Mouse (Mus musculus): Measurements from ENCODE around the gene Ly6g6d.
A peak's percentile ranks its signal among the peaks of the same experiment; 100 is the strongest.

Ly6g6d gene

GRCm38 (mm10) chr17:35023756-35024155 is 54.1 kb downstream of the Ly6g6d start:
- no peak for DNase-seq

- DNase-seq, result no peak
These were observed 54.6 kb downstream of the Ly6g6d start for GRCm38 (mm10) chr17:35023221-35023620.

GRCm38 (mm10) chr17:35022541-35023060 is 55.3 kb downstream of the Ly6g6d start:
- no peak for DNase-seq

- DNase-seq, result peak; percentile 11
These were observed 55.9 kb downstream of the Ly6g6d start for GRCm38 (mm10) chr17:35021842-35022477.
